Mouse (Mus musculus) neural tube, embryonic 13.5 days (tissue): ENCODE results near the gene Fam53b. TPM values are rescaled to one million over a fixed set of nuclear protein-coding genes. Genes with fewer than 3 reads are reported as not detected.

Experiments
- ATAC-seq: fragments of 200-750 bp; cut with Nextera tagmentation; 2 replicates; pipeline ENCODE4 v1.8.0; 2017; ENCODE audit warnings: low read depth, mild to moderate bottlenecking, moderate TSS enrichment, moderate library complexity
- H3K27ac ChIP-seq: fragments of 300-500 bp; sonication (generic); replicated peaks from 2 replicates; pipeline ENCODE4 v1.5.1; 2015; ENCODE audit warnings: moderate library complexity, mild to moderate bottlenecking, inconsistent platforms
- H3K27me3 ChIP-seq: fragments of 300-500 bp; sonication (generic); 2 replicates; pipeline ENCODE4 v1.6.1; 2015; ENCODE audit warnings: mild to moderate bottlenecking, inconsistent platforms
- H3K36me3 ChIP-seq: fragments of 300-500 bp; sonication (generic); 2 replicates; pipeline ENCODE4 v1.6.1; 2015; ENCODE audit warnings: mild to moderate bottlenecking, inconsistent platforms
- H3K4me1 ChIP-seq: fragments of 300-500 bp; sonication (generic); replicated peaks from 2 replicates; pipeline ENCODE4 v1.6.1; 2015; ENCODE audit warnings: inconsistent platforms
- H3K4me2 ChIP-seq: fragments of 300-500 bp; sonication (generic); 2 replicates; pipeline ENCODE4 v1.6.1; 2015; ENCODE audit warnings: inconsistent platforms, mild to moderate bottlenecking, moderate library complexity
- H3K4me3 ChIP-seq: fragments of 300-500 bp; sonication (generic); 2 replicates; pipeline ENCODE4 v1.5.1; 2015; ENCODE audit warnings: mild to moderate bottlenecking, inconsistent platforms
- H3K9ac ChIP-seq: fragments of 300-500 bp; sonication (generic); 2 replicates; pipeline ENCODE4 v1.6.1; 2015; ENCODE audit warnings: moderate library complexity, mild to moderate bottlenecking, inconsistent platforms
- H3K9me3 ChIP-seq: fragments of 300-500 bp; sonication (generic); 2 replicates; pipeline ENCODE4 v1.6.1; 2016; ENCODE audit warnings: inconsistent platforms
- WGBS: fragments of 180-500 bp; shearing (Covaris S2); methylation state at CpG from one replicate; pipeline ENCODE4 v1.1.7; 2015; 5-methylcytosine and 5-hydroxymethylcytosine counted together
- polyA plus RNA-seq: library from polyadenylated mRNA; unstranded; fragments of >200 nt; fragmentation: Nextera tagmentation; extraction: Ambion mirVana; gene quantifications from 2 replicates; pipeline ENCODE4 v1.2.1, GENCODE M21; 2015

The Fam53b gene
- polyA plus RNA-seq, 1 experiment from 2014 or later, result 13.9 TPM

- Histone ChIP-seq H3K4me1 (peaks cover 29% of the 10 kb centered on the region), H3K27me3 (no peaks in the 10 kb centered on the region), H3K9ac (no peak overlapping the region), H3K4me3 (no peak overlapping the region), H3K36me3 (no peaks in the 10 kb centered on the region), H3K4me2 (no peak overlapping the region), H3K9me3 (no peaks in the 10 kb centered on the region), H3K27ac (no peak overlapping the region)
- ATAC-seq, result no peak
- 86% methylated on average over 5 of the region's 5 CpGs for WGBS
Observed at GRCm38 (mm10) chr7:132799119-132800016, 14.3 kb downstream of the Fam53b start.

GRCm38 (mm10) chr7:132795141-132795540 is 18.5 kb downstream of the Fam53b start:
- H3K27me3 ChIP-seq, result no peaks in the 10 kb centered on the region
- H3K9ac ChIP-seq, result no peak overlapping the region
- no peaks in the 10 kb centered on the region for H3K36me3 ChIP-seq
- ATAC-seq, result no peak
- WGBS, result 93% methylated on average over 5 of the region's 5 CpGs
- peaks cover 34% of the 10 kb centered on the region for H3K4me1 ChIP-seq
- no peak overlapping the region for H3K4me3 ChIP-seq
- no peak overlapping the region for H3K4me2 ChIP-seq
- H3K27ac ChIP-seq, result no peak overlapping the region
- no peaks in the 10 kb centered on the region for H3K9me3 ChIP-seq

GRCm38 (mm10) chr7:132793467-132793866 is 20.2 kb downstream of the Fam53b start:
- H3K4me2 ChIP-seq, result no peak overlapping the region
- no peaks in the 10 kb centered on the region for H3K27me3 ChIP-seq
- H3K9me3 ChIP-seq, result no peaks in the 10 kb centered on the region
- WGBS, result 47% methylated on average over 6 of the region's 6 CpGs
- no peaks in the 10 kb centered on the region for H3K36me3 ChIP-seq
- no peak overlapping the region for H3K4me3 ChIP-seq
- peaks cover 23% of the 10 kb centered on the region for H3K4me1 ChIP-seq
- no peak overlapping the region for H3K27ac ChIP-seq
- H3K9ac ChIP-seq, result no peak overlapping the region
- no peak for ATAC-seq

- Histone ChIP-seq H3K4me2 (no peak overlapping the region), H3K4me1 (peaks cover 42% of the 10 kb centered on the region), H3K27ac (no peak overlapping the region), H3K36me3 (no peaks in the 10 kb centered on the region), H3K9me3 (no peaks in the 10 kb centered on the region), H3K9ac (no peak overlapping the region), H3K4me3 (no peak overlapping the region), H3K27me3 (no peaks in the 10 kb centered on the region)
- ATAC-seq, result no peak
- WGBS, result 79% methylated on average over 14 of the region's 14 CpGs
Observed at GRCm38 (mm10) chr7:132790447-132791219, 23.1 kb downstream of the Fam53b start.

GRCm38 (mm10) chr7:132788826-132789225 is 24.9 kb downstream of the Fam53b start:
- no peak for ATAC-seq
- H3K4me3 ChIP-seq, result no peak overlapping the region
- H3K4me1 ChIP-seq, result peaks cover 42% of the 10 kb centered on the region
- H3K4me2 ChIP-seq, result no peak overlapping the region
- H3K9me3 ChIP-seq, result no peaks in the 10 kb centered on the region
- H3K36me3 ChIP-seq, result no peaks in the 10 kb centered on the region
- H3K9ac ChIP-seq, result no peak overlapping the region
- H3K27me3 ChIP-seq, result no peaks in the 10 kb centered on the region
- H3K27ac ChIP-seq, result no peak overlapping the region
- 96% methylated on average over 13 of the region's 13 CpGs for WGBS

GRCm38 (mm10) chr7:132787496-132788190 is 26.0 kb downstream of the Fam53b start:
- no peak overlapping the region for H3K27ac ChIP-seq
- H3K36me3 ChIP-seq, result no peaks in the 10 kb centered on the region
- no peak overlapping the region for H3K4me3 ChIP-seq
- WGBS, result 90% methylated on average over 4 of the region's 4 CpGs
- ATAC-seq, result no peak
- no peaks in the 10 kb centered on the region for H3K9me3 ChIP-seq
- peaks cover 41% of the 10 kb centered on the region for H3K4me1 ChIP-seq
- H3K27me3 ChIP-seq, result no peaks in the 10 kb centered on the region
- no peak overlapping the region for H3K9ac ChIP-seq
- no peak overlapping the region for H3K4me2 ChIP-seq

GRCm38 (mm10) chr7:132787022-132787421 is 26.7 kb downstream of the Fam53b start:
- 94% methylated on average over 4 of the region's 4 CpGs for WGBS

GRCm38 (mm10) chr7:132786522-132786921 is 27.2 kb downstream of the Fam53b start:
- Histone ChIP-seq H3K9ac (no peak overlapping the region), H3K27me3 (no peaks in the 10 kb centered on the region), H3K4me3 (no peak overlapping the region), H3K27ac (peak overlapping the region; percentile 43), H3K36me3 (no peaks in the 10 kb centered on the region), H3K4me2 (no peak overlapping the region), H3K4me1 (peaks cover 45% of the 10 kb centered on the region), H3K9me3 (no peaks in the 10 kb centered on the region)
- 26% methylated on average over 4 of the region's 4 CpGs for WGBS
- ATAC-seq, result no peak

More at GRCm38 (mm10) chr7:132787022-132787421, 26.7 kb downstream of the Fam53b start:
- Histone ChIP-seq H3K27ac (no peak overlapping the region), H3K9ac (no peak overlapping the region), H3K4me2 (no peak overlapping the region), H3K36me3 (no peaks in the 10 kb centered on the region), H3K27me3 (no peaks in the 10 kb centered on the region), H3K4me1 (peaks cover 45% of the 10 kb centered on the region), H3K4me3 (no peak overlapping the region), H3K9me3 (no peaks in the 10 kb centered on the region)
- ATAC-seq, result no peak

GRCm38 (mm10) chr7:132786011-132786410 is 27.7 kb downstream of the Fam53b start:
- ATAC-seq, result no peak
- no peaks in the 10 kb centered on the region for H3K27me3 ChIP-seq
- no peak overlapping the region for H3K27ac ChIP-seq
- H3K4me2 ChIP-seq, result no peak overlapping the region
- H3K9ac ChIP-seq, result no peak overlapping the region
- H3K36me3 ChIP-seq, result no peaks in the 10 kb centered on the region
- peaks cover 49% of the 10 kb centered on the region for H3K4me1 ChIP-seq
- WGBS, result 70% methylated on average over 7 of the region's 7 CpGs
- H3K4me3 ChIP-seq, result no peak overlapping the region
- no peaks in the 10 kb centered on the region for H3K9me3 ChIP-seq

GRCm38 (mm10) chr7:132784101-132784500 is 29.6 kb downstream of the Fam53b start:
- Histone ChIP-seq H3K27ac (no peak overlapping the region), H3K9ac (no peak overlapping the region), H3K27me3 (no peaks in the 10 kb centered on the region), H3K4me1 (peaks cover 57% of the 10 kb centered on the region), H3K9me3 (no peaks in the 10 kb centered on the region), H3K36me3 (no peaks in the 10 kb centered on the region), H3K4me2 (no peak overlapping the region), H3K4me3 (no peak overlapping the region)
- no peak for ATAC-seq
- 90% methylated on average over 5 of the region's 5 CpGs for WGBS

- no peak; the same call in 1 of the 2 replicates for ATAC-seq
- Histone ChIP-seq H3K27ac (peak overlapping the region; percentile 53), H3K36me3 (peaks cover 17% of the 10 kb centered on the region), H3K9me3 (no peaks in the 10 kb centered on the region), H3K4me1 (peaks cover 53% of the 10 kb centered on the region), H3K4me3 (no peak overlapping the region), H3K27me3 (no peaks in the 10 kb centered on the region), H3K9ac (no peak overlapping the region), H3K4me2 (no peak overlapping the region)
- 57% methylated on average over 6 of the region's 6 CpGs for WGBS
Observed at GRCm38 (mm10) chr7:132781850-132782249, 31.8 kb downstream of the Fam53b start.
